Mouse (Mus musculus): Measurements from ENCODE around the gene Gsdma2.
A peak's percentile ranks its signal among the peaks of the same experiment; 100 is the strongest.
"Not testable (repeated sequence)": the region's sequence is repeated elsewhere in the genome, so short reads cannot be mapped to it uniquely, and the experiment has no call there.

Gsdma2 gene

DNA sequence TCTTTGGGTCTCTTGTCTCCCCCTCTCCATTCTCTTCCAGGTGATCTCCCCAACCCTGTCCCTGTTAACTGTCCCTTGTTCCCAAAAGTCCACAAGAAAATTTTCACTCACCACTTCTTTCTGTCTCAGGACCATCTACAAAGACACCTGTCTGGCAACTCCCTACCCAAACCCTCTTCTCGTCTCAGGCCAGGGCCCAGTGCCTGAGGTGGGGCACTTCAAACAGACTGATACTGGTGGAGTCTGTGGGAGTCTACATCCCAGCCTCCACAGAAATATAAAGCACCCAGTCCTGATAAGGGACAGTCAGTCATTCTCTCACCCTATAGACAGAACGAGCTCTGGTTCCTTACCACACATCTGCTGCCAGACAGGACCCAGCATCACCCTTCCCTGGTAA lies at the start of gene Gsdma2:
Gene Gsdma2, plus strand, starts transcription at position 301 of the 400 bp plus-strand sequence.
- DNase-seq, result no peak

DNA sequence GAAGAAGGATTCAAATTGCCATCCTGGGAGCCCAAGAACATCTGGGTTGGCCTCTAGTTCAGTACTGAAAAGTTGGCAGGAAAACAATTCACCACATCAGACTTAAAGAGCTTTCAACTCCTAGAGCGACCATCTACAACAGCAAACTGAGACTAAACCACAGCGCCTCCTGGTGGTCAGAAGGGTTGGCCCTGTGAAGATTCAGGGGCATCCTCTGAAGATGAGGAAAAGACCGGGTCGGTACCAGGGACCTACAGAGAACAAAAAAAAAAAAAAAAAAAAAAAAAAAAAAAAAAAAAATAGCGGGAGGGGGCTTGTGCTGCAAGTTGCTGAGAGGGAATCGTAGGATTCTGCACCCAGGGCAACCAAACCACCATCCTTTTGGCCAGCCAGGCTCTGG lies 49.2 kb upstream of the Gsdma2 start:
- DNase-seq, result no peak

GRCm38 (mm10) chr11:98597991-98598390 lies 48.6 kb upstream of the Gsdma2 start, which contains the start of gene Lrrc3c:
Lrrc3c (plus strand) TSS chr11:98598291.
- no peak for DNase-seq

- DNase-seq, result peak; percentile 59
Observed at GRCm38 (mm10) chr11:98598851-98599290, 47.7 kb upstream of the Gsdma2 start.

DNA sequence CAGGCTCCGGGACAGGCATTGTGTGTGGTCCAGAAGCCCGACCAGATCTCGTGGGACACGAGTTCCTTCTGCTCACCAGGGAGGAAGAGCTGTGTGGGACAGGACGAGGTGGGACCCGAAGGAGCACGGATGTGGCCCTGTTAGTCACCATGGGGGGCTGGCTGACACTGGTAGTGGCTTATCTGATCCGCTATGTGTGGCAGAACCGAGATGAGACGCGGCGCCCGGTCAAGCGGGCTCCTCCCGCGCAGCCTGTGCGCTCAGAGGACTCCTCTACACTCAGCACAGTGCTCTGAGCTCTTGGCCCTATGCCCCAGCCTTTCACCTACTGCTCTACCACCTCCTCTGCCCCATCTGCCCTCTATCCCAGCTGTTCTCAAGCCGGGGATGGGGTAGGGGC lies 47.3 kb upstream of the Gsdma2 start:
- peak; percentile 38 for DNase-seq

GRCm38 (mm10) chr11:98602090-98602690 lies 44.4 kb upstream of the Gsdma2 start:
- DNase-seq, result no peak

DNA sequence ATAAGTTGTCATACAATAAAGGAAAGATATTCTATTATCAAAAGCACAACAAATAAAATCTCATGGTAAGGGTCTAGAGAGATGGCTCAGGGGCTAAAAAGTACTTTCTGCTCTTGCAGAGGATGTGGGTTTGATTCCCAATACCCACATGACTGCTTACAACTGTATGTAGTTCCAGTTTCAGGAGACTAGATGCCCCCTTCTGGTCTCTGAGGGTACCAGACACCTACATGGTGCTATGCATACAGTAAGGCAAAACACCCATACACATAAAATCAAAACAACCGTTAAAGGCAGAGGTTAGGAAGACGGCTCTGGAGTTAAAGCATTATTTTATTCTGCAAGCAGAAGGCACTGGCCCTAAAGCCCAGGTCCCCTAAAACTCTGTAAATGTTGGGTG lies 42.6 kb upstream of the Gsdma2 start:
- no peak for DNase-seq

- not testable (repeated sequence) for DNase-seq
Observed at GRCm38 (mm10) chr11:98604911-98605310, 41.6 kb upstream of the Gsdma2 start.

DNA sequence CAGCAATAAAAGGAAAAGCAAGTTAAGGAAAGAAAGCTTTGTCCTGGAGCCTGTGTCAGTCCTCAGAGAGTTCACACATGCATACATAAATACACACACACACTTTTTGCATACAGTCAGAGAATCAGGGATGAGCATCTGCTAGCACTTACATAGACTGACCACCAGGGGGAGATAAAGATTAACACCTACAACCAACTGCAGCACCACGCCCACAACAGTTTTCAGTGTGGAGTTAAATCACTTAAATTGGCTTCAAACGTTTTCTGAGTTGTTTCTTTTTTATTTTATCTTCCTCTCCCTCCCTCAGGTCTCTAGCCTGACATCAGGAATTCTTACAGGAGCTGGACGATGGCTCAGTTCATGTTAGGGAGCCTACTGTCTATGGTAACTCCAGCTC lies 39.8 kb upstream of the Gsdma2 start:
- DNase-seq, result no peak

DNA sequence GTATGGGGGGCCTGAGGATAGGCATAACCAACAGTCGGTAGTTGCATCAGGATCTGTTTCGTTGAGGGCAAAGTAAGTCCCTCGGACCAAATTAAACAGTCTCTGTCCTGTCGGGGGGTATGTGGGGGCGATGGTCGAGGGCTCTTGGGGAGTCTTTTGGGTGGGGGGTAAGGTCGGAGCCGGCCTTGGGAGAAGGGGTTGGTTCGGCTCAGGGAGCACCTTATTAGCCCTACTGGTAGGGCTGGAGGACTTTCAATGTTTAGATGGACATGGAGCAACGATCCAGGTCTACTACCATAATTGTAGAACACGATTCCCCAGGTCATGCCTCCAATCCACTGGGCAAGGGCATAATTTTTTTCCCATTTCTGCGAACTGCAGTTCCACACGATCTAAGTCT lies 25.8 kb upstream of the Gsdma2 start:
- no peak for DNase-seq

DNA sequence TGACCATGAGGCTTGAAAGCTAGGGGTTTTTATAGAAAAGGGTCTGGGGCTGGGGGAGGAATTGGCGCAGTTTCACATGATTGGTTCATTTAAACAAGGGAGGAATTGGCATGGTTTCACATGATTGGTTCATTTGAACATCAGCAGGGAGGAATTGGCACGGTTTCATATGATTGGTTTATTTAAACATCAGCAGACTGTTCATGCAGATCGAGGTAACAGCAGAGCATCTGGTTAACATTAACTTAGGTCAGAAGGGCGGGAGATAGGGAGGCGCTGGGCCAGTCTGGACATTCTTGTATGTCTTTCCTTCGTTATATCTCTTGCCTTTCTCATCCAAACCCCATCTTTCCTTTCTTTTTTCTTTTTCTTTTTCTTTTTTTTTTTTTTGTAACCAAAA lies 22.6 kb upstream of the Gsdma2 start:
- not testable (repeated sequence) for DNase-seq

- DNase-seq, result not testable (repeated sequence)
Observed at GRCm38 (mm10) chr11:98624381-98624780, 22.2 kb upstream of the Gsdma2 start.

DNA sequence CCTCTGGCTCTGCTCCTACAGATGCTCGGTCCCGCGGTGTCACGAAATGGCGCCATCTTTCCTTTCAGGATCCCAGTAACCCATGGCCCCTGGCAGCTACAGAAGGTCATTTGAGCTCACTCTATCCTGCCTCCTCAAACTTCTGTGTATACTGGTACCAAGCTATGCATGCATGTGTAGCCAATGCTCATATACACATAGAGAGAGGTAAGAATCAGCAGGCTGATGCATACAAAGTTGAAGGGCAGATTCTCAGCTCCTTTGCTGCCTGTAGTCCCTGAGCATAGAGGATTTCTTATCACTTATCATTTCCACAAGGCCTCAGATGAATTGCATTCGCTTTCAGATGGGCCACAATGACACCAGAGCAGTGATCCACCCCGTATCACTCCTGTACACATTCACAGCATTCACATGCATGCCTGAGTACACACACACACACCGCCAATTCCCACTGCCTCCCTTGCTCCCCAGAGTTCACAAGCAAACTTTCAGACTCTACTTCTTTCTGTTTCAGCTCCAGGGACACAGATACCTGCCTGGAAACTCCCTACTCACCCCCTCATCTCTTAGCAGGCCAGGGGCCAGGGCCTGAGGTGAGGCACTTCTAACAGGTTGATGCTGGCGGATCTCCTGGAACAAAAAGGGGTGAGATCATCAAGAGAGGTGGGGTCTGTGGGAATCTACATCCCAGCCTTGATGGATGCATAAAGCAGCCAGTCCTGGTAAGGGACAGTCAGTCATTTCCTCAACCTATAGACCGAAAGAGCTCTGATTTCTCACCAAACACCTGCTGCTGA lies 20.7 kb upstream of the Gsdma2 start, which contains the start of the genes Gm12355 and Gsdma3:
Gene Gm12355, minus strand, starts transcription at position 51 of the 800 bp plus-strand sequence.
Gene Gsdma3, plus strand, starts transcription at position 750 of the 800 bp plus-strand sequence.
- DNase-seq, result no peak

DNA sequence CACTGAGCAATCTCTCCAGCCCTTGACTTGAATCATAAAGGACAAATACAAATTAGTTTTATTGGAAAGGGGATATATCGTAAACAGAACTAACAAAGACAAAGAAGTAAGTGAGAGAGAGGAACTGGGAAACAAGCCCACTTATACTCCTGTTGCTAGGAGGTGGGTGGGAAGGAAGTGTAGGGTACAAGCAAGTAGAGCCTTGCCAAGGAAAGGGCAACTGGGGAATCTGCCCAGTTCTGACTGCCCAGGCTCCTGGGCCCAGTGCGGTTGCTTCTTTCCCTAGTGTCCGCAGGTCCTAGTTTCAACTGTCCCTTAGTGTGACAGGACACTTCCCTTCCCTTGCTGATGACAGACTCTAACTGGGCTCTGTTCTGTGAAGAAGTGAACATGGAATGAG lies 17.9 kb upstream of the Gsdma2 start:
- no peak for DNase-seq

DNA sequence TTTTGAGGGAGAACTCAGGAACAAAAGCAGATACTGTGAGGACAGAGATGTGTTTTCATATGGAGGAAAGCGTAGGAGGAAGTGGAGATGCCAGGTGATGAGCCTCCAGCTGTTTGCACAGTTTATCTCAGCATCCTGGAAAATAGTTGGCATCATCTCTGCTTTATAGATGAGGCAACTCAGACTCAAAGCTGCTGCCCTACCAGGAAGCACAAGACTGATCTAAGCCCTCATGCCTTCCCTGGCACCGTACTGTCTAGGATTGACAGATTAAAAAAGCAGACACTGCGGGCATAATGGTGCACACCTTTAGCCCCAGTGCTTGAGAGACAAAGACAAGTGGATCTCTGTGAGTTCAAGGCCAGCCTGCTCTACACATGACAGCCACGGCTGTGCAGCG lies 15.9 kb upstream of the Gsdma2 start:
- DNase-seq, result no peak

- not testable (repeated sequence) for DNase-seq
Observed at GRCm38 (mm10) chr11:98635312-98635970, 11.1 kb upstream of the Gsdma2 start.

GRCm38 (mm10) chr11:98637501-98637900 lies 9.1 kb upstream of the Gsdma2 start:
- DNase-seq, result no peak

DNA sequence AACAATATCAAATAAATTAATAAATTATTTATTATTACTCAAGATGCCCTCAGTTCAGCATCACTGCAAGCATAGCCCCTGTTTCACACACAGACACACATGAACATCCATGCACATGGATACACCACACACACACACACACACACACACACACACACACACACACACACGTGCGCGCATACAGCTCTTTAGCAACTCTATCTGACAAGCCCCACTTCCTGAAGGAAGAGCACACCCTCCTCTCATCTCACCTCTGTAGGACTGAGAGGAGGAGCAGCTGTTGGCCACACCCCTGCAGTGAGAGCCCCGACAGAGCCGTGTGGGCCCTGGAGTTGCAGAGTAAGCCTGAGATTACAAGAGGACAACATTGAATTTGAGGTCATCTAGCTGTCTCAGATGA lies 6.5 kb upstream of the Gsdma2 start:
- DNase-seq, result no peak

DNA sequence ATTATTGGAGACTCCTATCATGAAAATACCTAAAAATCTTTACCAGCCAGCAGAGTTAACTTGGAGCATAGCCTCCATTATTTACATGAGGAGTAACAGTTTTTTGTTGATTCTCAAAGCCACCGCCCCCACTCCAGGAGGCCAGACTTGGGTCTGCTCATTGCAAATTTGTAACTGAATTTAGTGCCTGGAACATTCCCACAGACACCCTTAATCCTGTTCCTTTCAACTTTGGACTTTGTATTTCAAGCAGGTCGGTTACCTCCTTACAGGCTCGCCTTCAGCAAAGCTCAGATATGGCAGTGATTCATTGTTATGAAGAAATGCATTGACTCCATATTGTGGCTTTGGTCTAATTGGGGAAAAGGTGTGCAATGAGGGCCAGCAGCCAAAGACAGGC lies 1.8 kb upstream of the Gsdma2 start:
- no peak for DNase-seq

GRCm38 (mm10) chr11:98645946-98646345 lies 613 bp upstream of the Gsdma2 start:
- DNase-seq, result no peak

GRCm38 (mm10) chr11:98655076-98655475 lies 8.5 kb downstream of the Gsdma2 start:
- not testable (repeated sequence) for DNase-seq

DNA sequence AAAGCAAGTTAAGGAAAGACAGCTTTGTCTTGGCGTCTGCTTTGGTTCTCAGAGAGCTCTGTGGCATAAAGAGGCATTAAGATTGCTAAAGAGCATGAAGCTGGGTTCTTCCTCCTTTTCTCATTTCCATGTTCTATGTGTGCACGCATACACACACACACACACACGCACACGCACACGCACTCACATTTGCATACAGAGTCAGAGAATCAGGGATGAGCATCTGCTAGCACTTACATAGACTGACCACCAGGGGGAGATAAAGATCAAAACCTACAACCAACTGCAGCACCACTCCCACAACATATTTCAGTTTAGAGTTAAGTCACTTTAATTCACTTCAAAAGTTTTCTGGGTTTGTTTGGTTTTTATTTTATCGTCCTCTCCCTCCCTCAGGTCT lies 14.0 kb downstream of the Gsdma2 start:
- peak; percentile 40 for DNase-seq

DNA sequence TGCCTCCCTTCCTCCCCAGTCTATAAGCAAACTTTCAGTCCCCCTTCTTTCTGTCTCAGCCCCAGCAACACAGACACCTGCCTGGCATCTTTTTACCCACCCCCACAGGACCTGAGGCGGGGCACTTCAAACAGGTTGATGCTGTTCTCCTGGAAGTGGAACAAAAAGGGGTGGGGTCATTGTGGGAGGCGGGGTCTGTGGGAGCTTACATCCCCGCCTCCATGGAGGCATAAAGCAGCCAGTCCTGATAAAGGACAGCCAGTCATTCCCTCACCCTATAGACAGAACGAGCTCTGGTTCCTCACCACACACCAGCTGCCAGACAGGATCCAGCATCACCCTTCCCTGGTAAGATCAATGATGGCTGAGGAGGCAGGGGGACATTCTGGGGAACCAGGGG lies 17.5 kb downstream of the Gsdma2 start, which contains the start of gene Gsdma:
Gene Gsdma, plus strand, starts transcription at position 261 of the 400 bp plus-strand sequence.
- DNase-seq, result no peak

DNA sequence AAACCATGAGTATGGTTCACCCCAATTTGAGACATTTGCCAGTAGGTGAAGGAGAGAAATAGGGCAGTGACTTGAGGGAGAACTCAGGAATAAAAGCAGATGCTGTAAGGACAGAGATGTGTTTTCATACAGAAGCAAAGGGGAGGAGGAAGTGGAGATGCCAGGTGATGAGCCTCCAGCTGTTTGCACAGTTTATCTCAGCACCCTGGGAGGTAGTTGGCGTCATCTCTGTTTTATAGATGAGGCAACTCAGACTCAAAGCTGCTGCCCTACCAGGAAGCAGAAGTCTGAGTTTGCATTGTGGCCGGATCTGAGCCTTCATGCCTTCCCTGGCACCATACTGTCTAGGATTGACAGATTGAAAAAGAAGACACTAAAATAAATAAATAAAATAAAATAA lies 22.4 kb downstream of the Gsdma2 start:
- DNase-seq, result no peak

Measured in cerebellum, adult 8-10 months (tissue).